Mouse (Mus musculus) kidney, postnatal 0 days (tissue): ENCODE measurements at regions not wholly inside any gene's neighbourhood (a gene's known extent, or its start where the extent isn't known, plus 50 kb on each side); places are given as distances from the start of the nearest gene placed in this dataset.

Experiments used
- ATAC-seq: fragments of 200-750 bp; cut with Nextera tagmentation; replicated peaks from 2 replicates; pipeline ENCODE4 v1.8.0; 2017; ENCODE audit warnings: low read depth, moderate number of reproducible peaks, moderate TSS enrichment, moderate library complexity; ENCODE audit not compliant: low FRiP score
- DNase-seq: peaks from one replicate; pipeline ENCODE4 v3.0.0-alpha.2; 2016; ENCODE audit warnings: low spot score
- H3K27ac ChIP-seq: fragments of 300-500 bp; sonication (generic); 2 replicates; pipeline ENCODE4 v1.5.1; 2014; ENCODE audit warnings: mild to moderate bottlenecking
- H3K27me3 ChIP-seq: fragments of 300-500 bp; sonication (generic); 2 replicates; pipeline ENCODE4 v1.6.1; 2014; ENCODE audit warnings: low read length, mixed read lengths; ENCODE audit not compliant: insufficient read depth
- H3K36me3 ChIP-seq: fragments of 300-500 bp; sonication (generic); 2 replicates; pipeline ENCODE4 v1.6.1; 2014; ENCODE audit warnings: low read length, mixed read lengths; ENCODE audit not compliant: insufficient read depth
- H3K4me1 ChIP-seq: fragments of 300-500 bp; sonication (generic); replicated peaks from 2 replicates; pipeline ENCODE4 v1.6.1; 2014; ENCODE audit warnings: antibody characterized with exemption, low read length, mixed read lengths; ENCODE audit not compliant: insufficient read depth
- H3K4me2 ChIP-seq: fragments of 300-500 bp; sonication (generic); 2 replicates; pipeline ENCODE4 v1.6.1; 2014; ENCODE audit warnings: mild to moderate bottlenecking, low read length, moderate library complexity, mixed read lengths
- H3K4me3 ChIP-seq: fragments of 300-500 bp; sonication (generic); replicated peaks from 2 replicates; pipeline ENCODE4 v1.5.1; 2014; ENCODE audit warnings: low read depth, low read length
- H3K9ac ChIP-seq: fragments of 300-500 bp; sonication (generic); 2 replicates; pipeline ENCODE4 v1.6.1; 2014; ENCODE audit warnings: low read depth, low read length
- H3K9me3 ChIP-seq: fragments of 300-500 bp; sonication (generic); replicated peaks from 2 replicates; pipeline ENCODE4 v1.6.1; 2016; ENCODE audit warnings: low read length, inconsistent platforms, mixed read lengths
- CTCF ChIP-seq: IDR thresholded peaks from 2 replicates; pipeline ENCODE4 v1.5.1; 2016; ENCODE audit warnings: antibody characterized with exemption, low read depth, mild to moderate bottlenecking, moderate library complexity
- WGBS: fragments of 180-500 bp; shearing (Covaris S2); extraction: QIAGEN DNeasy Blood & Tissue Kit; methylation state at CpG from one replicate; pipeline ENCODE4 v1.1.7; 2014; 5-methylcytosine and 5-hydroxymethylcytosine counted together

DNA sequence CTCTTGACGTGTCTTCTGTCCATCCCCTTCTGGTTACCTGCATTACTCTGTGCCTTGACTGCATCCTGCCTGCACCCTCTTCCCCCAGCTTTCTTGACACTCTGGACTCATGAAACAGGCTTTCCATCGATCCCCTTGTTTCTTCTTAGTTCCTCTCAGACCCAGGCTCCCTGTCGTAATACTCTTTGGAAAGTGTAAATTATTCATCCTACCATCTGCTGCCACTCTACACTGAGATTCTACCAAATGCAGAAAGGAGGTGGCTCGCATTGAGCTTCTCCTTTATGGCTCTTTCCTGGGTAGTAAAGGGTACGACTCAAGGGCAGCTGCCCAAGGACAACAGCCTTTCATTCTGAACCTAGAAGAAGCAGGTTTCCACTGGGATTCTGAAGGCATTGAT, 129.5 kb downstream of the 1500009L16Rik start:
- Histone ChIP-seq H3K9ac (no peak overlapping the region), H3K4me3 (no peak overlapping the region), H3K9me3 (no peaks in the 10 kb centered on the region), H3K4me2 (no peak overlapping the region), H3K27me3 (no peaks in the 10 kb centered on the region), H3K4me1 (no peaks in the 10 kb centered on the region), H3K27ac (no peak overlapping the region), H3K36me3 (no peaks in the 10 kb centered on the region)
- 83% methylated on average over 5 of the region's 5 CpGs for WGBS
- TF ChIP-seq CTCF, result no peak
- DNase-seq (no peak), ATAC-seq (no peak)

DNA sequence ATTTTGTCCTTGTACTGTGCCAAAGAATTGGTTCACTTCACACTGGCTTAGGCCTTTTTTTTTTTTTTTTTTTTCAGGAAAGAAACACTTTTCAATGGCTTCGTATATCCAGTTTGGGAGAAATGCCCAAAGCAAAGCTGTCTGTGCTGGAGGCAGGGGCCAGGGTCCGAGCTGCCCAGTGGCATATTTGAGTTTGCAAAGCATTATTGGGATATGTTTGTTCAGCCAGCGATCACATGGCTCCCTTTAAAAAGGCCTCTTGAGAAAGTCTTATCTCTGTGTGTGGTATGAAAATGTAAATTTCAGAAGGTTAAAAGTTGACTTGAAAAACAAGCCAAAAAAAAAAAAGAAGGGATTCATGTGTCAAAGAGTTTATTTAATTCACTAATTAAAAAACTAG, 130.1 kb downstream of the 1500009L16Rik start:
- H3K4me3 ChIP-seq, result no peak overlapping the region
- TF ChIP-seq CTCF, result no peak
- no peak overlapping the region for H3K27ac ChIP-seq
- ATAC-seq (no peak), DNase-seq (no peak)
- H3K36me3 ChIP-seq, result no peaks in the 10 kb centered on the region
- no peak overlapping the region for H3K9ac ChIP-seq
- 56% methylated on average over 3 of the region's 3 CpGs for WGBS
- no peaks in the 10 kb centered on the region for H3K4me1 ChIP-seq
- H3K4me2 ChIP-seq, result no peak overlapping the region
- no peaks in the 10 kb centered on the region for H3K27me3 ChIP-seq
- no peaks in the 10 kb centered on the region for H3K9me3 ChIP-seq

DNA sequence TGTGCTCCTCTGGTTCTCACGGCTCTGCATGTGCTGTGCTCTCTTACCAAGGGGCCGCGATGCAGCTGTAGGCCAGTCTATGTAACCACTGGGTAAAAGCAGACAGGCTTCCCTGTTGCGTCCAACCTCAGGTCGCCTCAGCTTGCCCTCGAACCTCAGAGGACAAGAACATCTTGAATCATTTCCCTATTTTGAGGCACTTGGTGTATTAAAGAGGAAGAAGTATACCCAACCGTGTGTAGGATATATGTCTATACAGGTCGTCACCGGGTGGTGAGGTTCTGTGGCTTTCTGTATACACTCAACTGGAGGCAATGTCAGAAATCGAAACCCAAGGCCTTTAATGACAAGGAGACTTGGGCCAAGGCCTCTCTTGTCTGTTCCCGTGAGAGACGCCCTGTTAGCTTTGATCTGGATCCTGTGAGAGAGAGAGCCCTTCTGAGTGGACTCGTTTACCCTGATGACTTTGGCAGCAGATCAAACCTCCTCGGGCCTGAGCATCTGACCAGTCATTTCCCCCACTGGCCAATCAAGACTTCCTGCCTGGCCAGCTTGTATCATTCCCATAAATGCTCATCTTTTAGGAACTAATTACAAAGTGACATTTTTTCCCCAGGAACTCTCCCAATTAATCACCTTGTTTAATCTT, 135.3 kb downstream of the 1500009L16Rik start:
- no peak for DNase-seq
- no peak for ATAC-seq
- Histone ChIP-seq H3K27ac (no peak overlapping the region), H3K4me3 (no peak overlapping the region), H3K9ac (no peak overlapping the region), H3K9me3 (no peaks in the 10 kb centered on the region), H3K4me2 (no peak overlapping the region), H3K36me3 (no peaks in the 10 kb centered on the region), H3K27me3 (no peaks in the 10 kb centered on the region), H3K4me1 (no peaks in the 10 kb centered on the region)
- TF ChIP-seq CTCF, result no peak
- WGBS, result 66% methylated on average over 14 of the region's 14 CpGs

DNA sequence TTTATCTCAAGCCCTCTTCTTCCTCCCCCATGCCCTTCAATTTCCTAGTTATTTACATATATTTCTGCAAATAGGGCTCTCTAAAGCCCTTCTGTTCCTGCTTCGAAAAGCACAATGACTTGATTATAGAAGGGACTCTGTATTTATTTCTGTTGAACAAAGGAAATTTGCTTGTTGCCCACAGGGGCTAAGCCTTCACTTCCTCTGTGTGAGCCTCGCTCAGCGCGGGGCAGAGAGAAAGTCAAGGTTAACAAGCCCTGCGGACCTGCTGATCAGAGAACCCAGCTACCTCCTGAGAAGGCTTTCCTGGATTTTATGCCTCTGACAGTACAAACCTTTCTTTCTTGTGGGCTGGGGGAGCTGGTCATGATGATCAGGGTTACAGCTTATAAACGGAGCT, 136.0 kb downstream of the 1500009L16Rik start:
- no peak for ATAC-seq

DNA sequence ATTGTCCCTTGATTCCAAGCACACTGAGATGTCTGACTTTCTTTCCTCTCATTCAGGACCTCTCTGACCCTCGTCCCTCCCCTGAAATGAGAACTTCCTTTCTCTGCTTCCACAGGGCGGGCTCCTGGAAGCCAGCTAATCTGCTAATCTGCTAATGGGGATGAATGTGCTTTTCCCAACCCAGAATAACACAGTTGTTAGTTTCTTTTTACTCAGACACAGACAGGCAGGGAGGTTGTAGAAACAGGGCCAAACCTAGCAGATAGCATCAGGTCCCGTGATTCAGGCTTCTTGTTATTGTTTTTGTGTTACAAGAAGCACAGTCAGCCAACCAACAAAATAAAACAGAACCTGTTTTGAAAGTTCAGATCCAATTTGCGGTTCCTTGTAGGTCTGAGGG, 137.0 kb downstream of the 1500009L16Rik start:
- Histone ChIP-seq H3K4me3 (no peak overlapping the region), H3K9ac (no peak overlapping the region), H3K27ac (no peak overlapping the region), H3K4me2 (no peak overlapping the region), H3K36me3 (no peaks in the 10 kb centered on the region), H3K4me1 (no peaks in the 10 kb centered on the region), H3K27me3 (no peaks in the 10 kb centered on the region), H3K9me3 (no peaks in the 10 kb centered on the region)
- 74% methylated on average over 4 of the region's 4 CpGs for WGBS
- ATAC-seq (no peak), DNase-seq (no peak)
- no peak for TF ChIP-seq CTCF

More for the DNA sequence above, 136.0 kb downstream of the 1500009L16Rik start:
- Histone ChIP-seq H3K4me3 (no peak overlapping the region), H3K27me3 (no peaks in the 10 kb centered on the region), H3K9me3 (no peaks in the 10 kb centered on the region), H3K4me2 (no peak overlapping the region), H3K36me3 (no peaks in the 10 kb centered on the region), H3K27ac (no peak overlapping the region), H3K4me1 (no peaks in the 10 kb centered on the region), H3K9ac (no peak overlapping the region)
- no peak for DNase-seq
- no peak for TF ChIP-seq CTCF
- WGBS, result 62% methylated on average over 6 of the region's 6 CpGs

DNA sequence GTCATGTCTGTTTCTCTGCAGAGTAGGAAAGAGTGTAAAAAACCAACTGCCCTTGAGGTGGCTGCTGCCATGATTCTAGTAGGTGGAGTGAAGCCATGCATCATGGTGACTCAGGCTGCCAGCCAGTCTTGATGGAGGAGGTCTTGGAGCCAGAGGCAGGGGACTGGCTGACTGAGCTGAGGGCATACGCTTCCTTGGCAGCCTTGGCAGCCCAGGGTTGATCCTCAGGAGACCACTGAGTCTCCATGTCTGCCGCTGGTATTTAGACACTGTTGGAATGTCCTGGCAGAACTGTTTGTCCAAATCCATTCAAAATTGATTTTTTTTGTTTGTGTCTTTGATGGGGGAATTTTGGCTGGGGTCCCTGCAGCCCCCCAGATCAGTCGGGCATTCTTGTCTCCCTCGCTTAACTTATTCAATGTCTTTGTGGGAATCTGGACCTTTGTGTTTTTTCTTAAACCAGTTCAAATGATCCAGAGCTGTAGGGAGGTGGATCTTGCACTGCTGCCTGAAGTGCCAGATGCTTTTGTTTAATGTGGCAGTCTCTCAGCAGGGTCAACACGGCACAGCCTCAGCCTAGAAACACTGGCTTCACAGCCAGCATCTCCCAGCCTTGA, 139.0 kb downstream of the 1500009L16Rik start:
- WGBS, result 71% methylated on average over 5 of the region's 5 CpGs
- H3K4me3 ChIP-seq, result no peak overlapping the region

More for the DNA sequence above, 139.0 kb downstream of the 1500009L16Rik start:
- no peak overlapping the region for H3K9ac ChIP-seq
- no peak overlapping the region for H3K4me2 ChIP-seq
- H3K9me3 ChIP-seq, result no peaks in the 10 kb centered on the region
- H3K27ac ChIP-seq, result no peak overlapping the region
- ATAC-seq, result no peak
- H3K36me3 ChIP-seq, result no peaks in the 10 kb centered on the region
- no peak for DNase-seq
- H3K27me3 ChIP-seq, result no peaks in the 10 kb centered on the region
- H3K4me1 ChIP-seq, result no peaks in the 10 kb centered on the region
- TF ChIP-seq CTCF, result no peak
